Mouse (Mus musculus): ENCODE data around the gene Vmn2r60.
"Not testable (repeated sequence)": the region's sequence is repeated elsewhere in the genome, so short reads cannot be mapped to it uniquely, and the experiment has no call there.

Vmn2r60 gene

DNA sequence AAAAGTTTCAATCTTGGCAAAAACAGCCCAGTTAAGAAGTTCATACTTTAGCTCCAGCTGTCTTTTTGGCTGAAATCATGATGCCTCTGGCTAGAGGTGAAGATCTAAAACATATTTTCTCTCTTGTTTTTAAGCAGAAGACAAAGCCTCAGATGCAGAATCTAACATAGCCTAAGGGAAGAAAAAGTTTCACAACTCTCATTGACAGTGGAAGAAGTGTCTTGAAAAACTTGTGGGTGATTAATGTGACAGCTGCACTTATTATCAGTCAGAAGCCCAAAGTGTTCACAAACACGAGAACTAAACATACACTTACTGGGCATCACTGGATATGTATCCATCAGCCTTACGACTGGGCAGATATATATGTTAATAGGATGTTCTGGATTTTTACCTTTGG lies at the start of gene Vmn2r60:
Gene Vmn2r60 (plus strand): TSS at position 301 of the 400 bp plus-strand sequence.
- DNase-seq (ENCODE audit: low spot score) = no peak

DNA sequence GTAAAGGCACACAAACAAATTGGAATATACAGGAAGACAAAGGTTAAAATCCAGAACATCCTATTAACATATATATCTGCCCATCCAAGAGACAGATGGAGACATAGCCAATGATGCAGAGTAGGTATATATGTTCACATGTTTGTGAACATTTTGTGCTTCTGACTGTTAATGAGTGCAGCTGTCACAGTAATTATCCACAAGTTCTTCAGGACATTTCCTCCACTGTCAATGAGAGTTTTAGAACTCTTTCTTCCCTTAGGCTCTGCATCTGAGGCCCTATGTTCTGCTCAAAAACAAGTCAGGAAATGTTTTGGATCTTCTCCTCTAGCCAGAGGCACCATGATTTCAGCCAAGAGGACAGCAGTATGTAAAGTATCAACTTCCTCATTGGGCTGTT lies 48.6 kb upstream of the Vmn2r60 start, which contains the start of gene Vmn2r59:
Gene Vmn2r59 (minus strand): TSS at position 101 of the 400 bp plus-strand sequence.
- DNase-seq (ENCODE audit: low spot score) = no peak

- DNase-seq (ENCODE audit: low spot score) = not testable (repeated sequence)
These were observed 509 bp upstream of the Vmn2r60 start for GRCm38 (mm10) chr7:42107061-42107460.

All from c-Kit-positive CD71-positive TER-119-positive erythroid progenitor cells, embryonic 14.5 days (primary cell).